Mouse (Mus musculus) bone marrow, adult 2 months (tissue): ENCODE measurements around the gene Gab1. TPM values are rescaled to one million over a fixed set of nuclear protein-coding genes. Genes with fewer than 3 reads are reported as not detected.

Source experiments
- H3K27ac ChIP-seq: fragments of 200-500 bp; 2 replicates; pipeline ENCODE4 v1.5.1; 2012; ENCODE audit warnings: low read depth, mild to moderate bottlenecking, control low read depth, inconsistent platforms, low read length; ENCODE audit not compliant: control insufficient read depth, poor library complexity, insufficient read depth
- H3K4me1 ChIP-seq: fragments of 200-500 bp; 2 replicates; pipeline ENCODE4 v1.6.1; 2011; ENCODE audit warnings: low read length; ENCODE audit not compliant: control insufficient read depth, insufficient read depth
- H3K4me3 ChIP-seq: fragments of 200-500 bp; replicated peaks from 2 replicates; pipeline ENCODE3; 2011; ENCODE audit warnings: mild to moderate bottlenecking, low read depth, low read length, control low read depth; ENCODE audit not compliant: control insufficient read depth
- CTCF ChIP-seq: fragments of 200-500 bp; IDR thresholded peaks from 2 replicates; pipeline ENCODE4 v1.5.1; 2011; ENCODE audit warnings: low read length, control low read depth; ENCODE audit not compliant: control insufficient read depth, insufficient read depth
- POLR2A ChIP-seq: fragments of 200-500 bp; IDR thresholded peaks from 2 replicates; pipeline ENCODE4 v1.6.1; 2011; ENCODE audit warnings: low read depth, mild to moderate bottlenecking, control low read depth, low read length, borderline replicate concordance; ENCODE audit not compliant: control insufficient read depth
- WGBS: fragments of 180-500 bp; shearing (Covaris S2); methylation state at CpG from one replicate; pipeline ENCODE4 v1.1.7; 2018; 5-methylcytosine and 5-hydroxymethylcytosine counted together
- polyA plus RNA-seq: library from polyadenylated mRNA; stranded (reverse); fragments of >200 nt; gene quantifications from 2 replicates; pipeline ENCODE4 v1.2.4, GENCODE M21; 2011; ENCODE audit warnings: low replicate concordance; ENCODE audit not compliant: missing spikeins, insufficient read depth, insufficient read length

Gab1 gene
- polyA plus RNA-seq, result 3.5 and 13.6 TPM in 2 replicates

- no peak for TF ChIP-seq POLR2A
- TF ChIP-seq CTCF, result no peak
- Histone ChIP-seq H3K27ac (peak within 1 kb of the TSS; percentile 58; the same call in 1 of the 2 replicates), H3K4me3 (peak within 1 kb of the TSS; percentile 61), H3K4me1 (no peaks in the 10 kb centered on the region)
- WGBS, result 3% methylated on average over 70 of the region's 70 CpGs
Measured at GRCm38 (mm10) chr8:80880196-80881106, at the start of gene Gab1. Gene Gab1 (minus strand): TSS chr8:80880519.

GRCm38 (mm10) chr8:80928770-80929169 lies 48.5 kb upstream of the Gab1 start:
- H3K4me3 ChIP-seq, result no peak overlapping the region

GRCm38 (mm10) chr8:80923794-80924316 lies 43.5 kb upstream of the Gab1 start:
- Histone ChIP-seq H3K4me3 (no peak overlapping the region), H3K4me1 (no peaks in the 10 kb centered on the region), H3K27ac (no peak overlapping the region)
- WGBS, result 63% methylated on average over 9 of the region's 9 CpGs
- TF ChIP-seq POLR2A (no peak), CTCF (no peak)

More at GRCm38 (mm10) chr8:80928770-80929169, 48.5 kb upstream of the Gab1 start:
- TF ChIP-seq POLR2A, result no peak
- TF ChIP-seq CTCF, result no peak
- Histone ChIP-seq H3K27ac (no peak overlapping the region), H3K4me1 (no peaks in the 10 kb centered on the region)

- Histone ChIP-seq H3K27ac (no peak overlapping the region), H3K4me1 (no peaks in the 10 kb centered on the region), H3K4me3 (no peak overlapping the region)
- WGBS, result 86% methylated on average over 6 of the region's 6 CpGs
- TF ChIP-seq CTCF, result no peak
- TF ChIP-seq POLR2A, result no peak
Measured at GRCm38 (mm10) chr8:80922642-80923041, 42.3 kb upstream of the Gab1 start.

GRCm38 (mm10) chr8:80919130-80919529 lies 38.8 kb upstream of the Gab1 start:
- no peaks in the 10 kb centered on the region; the same call in 1 of the 2 replicates for H3K4me1 ChIP-seq
- no peak overlapping the region for H3K4me3 ChIP-seq
- WGBS, result 37% methylated on average over 4 of the region's 4 CpGs
- no peak for TF ChIP-seq CTCF
- no peak for TF ChIP-seq POLR2A
- H3K27ac ChIP-seq, result no peak overlapping the region

- Histone ChIP-seq H3K4me3 (no peak overlapping the region), H3K27ac (no peak overlapping the region), H3K4me1 (no peaks in the 10 kb centered on the region; the same call in 1 of the 2 replicates)
- TF ChIP-seq POLR2A, result no peak
- TF ChIP-seq CTCF, result no peak
- WGBS, result 84% methylated on average over 6 of the region's 6 CpGs
Measured at GRCm38 (mm10) chr8:80918531-80918930, 38.2 kb upstream of the Gab1 start.

- Histone ChIP-seq H3K4me1 (no peaks in the 10 kb centered on the region; the same call in 1 of the 2 replicates), H3K27ac (no peak overlapping the region), H3K4me3 (no peak overlapping the region)
- no peak for TF ChIP-seq POLR2A
- WGBS, result 48% methylated on average over 11 of the region's 11 CpGs
Measured at GRCm38 (mm10) chr8:80916463-80917235, 36.3 kb upstream of the Gab1 start.
